Mouse (Mus musculus) layer of hippocampus, adult 18-20 months (tissue): ENCODE data around the gene Gm13277. TPM values are rescaled to one million over a fixed set of nuclear protein-coding genes. Genes with fewer than 3 reads are reported as not detected.
A peak's percentile ranks its signal among the peaks of the same experiment; 100 is the strongest.
"Not testable (repeated sequence)": the region's sequence is repeated elsewhere in the genome, so short reads cannot be mapped to it uniquely, and the experiment has no call there.

Source experiments
- DNase-seq, 2 experiments: peaks; one replicate each; pipeline ENCODE4 v3.0.0; 2022; ENCODE audit warnings: low spot score in 2 of 2
- long read RNA-seq: library from polyadenylated mRNA; stranded (forward); transcript quantifications from one replicate; pipeline ENCODE4 v2.0.0, GENCODE M21; 2021
- total RNA-seq, 2 experiments: library from RNA; stranded (reverse); gene quantifications; 2 replicates each; pipeline ENCODE4 v1.2.3; 2021

Gm13277 gene
- total RNA-seq, result not detected
- long read RNA-seq, result 0 reads

- peak; percentile 58 to 79 for DNase-seq
Measured at GRCm38 (mm10) chr4:88788402-88788801, at the start of gene Gm13277. TSS of gene Gm13277 (plus strand) at chr4:88788632.

DNA sequence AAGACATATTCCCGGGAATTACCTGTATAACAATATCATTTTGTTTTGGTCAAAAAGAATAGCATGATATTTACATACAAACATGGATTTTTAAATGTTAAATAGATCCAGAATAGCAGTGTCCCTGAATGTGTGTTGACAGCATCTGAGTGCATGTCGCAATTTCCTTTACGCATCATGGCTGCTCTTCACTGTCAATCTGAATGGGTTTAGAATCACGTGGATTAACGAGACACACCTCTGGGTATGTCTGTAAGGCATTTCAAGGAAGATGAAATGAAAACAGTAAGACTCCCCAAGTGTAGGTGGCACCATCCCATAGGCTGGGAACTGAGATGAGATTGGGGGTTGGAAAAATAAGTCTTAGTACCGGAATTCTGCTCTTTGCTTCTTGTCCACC lies 49.4 kb upstream of the Gm13277 start:
- no peak for DNase-seq

DNA sequence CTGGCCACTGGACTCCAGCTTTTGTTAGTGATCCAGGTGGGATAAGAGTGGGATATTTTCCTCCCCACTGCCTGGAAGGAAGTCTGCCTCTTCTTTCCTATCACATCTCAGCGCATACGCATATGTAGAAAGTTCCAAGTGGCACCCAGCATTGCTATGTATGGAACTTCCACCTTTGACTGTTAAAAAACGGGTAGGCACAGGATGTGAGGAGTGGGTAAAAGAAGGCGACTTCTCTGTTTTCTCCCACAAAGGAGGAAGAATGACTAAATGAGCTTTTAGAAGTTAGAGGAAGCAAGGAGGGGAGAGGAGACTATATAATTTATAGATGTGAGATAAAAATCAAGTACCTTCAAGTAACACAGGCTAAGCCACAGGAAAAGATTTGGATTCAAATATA lies 47.0 kb upstream of the Gm13277 start:
- no peak for DNase-seq

DNA sequence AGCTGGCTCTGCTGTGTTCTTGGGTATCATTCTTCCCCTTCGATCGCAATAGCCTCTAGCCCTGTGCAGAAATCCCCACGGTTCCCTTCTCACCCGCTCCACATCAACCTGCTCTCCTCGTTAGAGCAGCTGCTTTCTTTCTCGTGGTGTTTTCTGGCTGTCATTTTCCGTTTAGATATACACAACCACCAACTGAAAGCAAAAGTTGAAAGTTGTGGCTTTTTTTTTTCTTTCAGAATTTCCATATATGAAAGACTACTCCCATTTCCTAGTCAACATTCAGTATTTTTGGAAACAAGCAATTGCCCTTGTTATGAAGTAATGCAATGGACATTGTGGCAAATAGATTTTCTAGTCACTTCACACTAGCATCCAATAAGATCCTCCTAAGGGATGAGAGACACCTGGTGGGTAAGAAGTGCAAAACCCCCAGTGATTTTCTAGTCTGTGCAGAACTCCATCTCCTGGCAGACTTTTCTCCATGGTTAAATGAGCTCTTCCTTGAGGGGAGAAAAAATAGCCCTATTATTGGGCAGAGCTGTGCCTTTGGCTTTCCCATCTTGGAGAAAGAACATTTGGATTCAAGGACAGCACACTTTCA lies 45.6 kb upstream of the Gm13277 start:
- DNase-seq, result no peak

DNA sequence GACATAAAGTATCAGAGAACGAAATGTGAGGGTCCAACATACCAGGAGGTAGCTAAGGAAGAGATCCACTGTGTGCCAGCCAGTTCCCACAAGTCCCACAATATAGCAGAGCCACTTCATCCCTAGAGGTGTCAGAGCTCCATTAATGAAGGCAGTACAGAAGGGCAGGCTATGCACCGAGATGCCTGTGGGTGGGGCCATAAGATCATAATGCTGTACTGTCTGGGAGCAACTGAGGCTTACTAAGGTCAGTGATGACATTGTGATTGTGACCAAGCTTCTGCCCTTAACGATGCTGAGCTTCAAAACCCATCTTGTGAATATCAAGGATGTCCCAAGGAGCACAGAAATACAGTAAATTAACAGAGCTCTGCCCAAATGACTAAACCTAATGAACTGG lies 44.2 kb upstream of the Gm13277 start:
- no peak for DNase-seq

DNA sequence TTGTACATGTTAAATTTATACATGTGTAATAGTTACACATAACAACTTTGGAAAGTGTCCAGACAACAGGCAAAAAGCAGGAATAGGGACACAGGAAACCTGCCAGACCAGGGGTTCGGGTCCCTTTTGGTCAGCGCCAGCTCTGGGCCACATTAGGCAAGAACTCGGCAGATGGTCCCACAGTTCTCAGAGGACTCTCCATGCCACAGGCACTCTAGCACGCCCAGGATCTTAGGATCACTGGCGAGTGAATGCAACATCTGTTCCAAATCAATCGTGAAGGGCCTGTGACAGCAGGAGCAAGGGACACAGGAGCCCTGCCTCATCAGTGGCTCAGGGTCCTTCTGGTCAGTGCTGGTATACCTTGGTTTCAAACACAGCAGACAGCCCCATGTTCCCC lies 38.5 kb upstream of the Gm13277 start:
- no peak for DNase-seq

GRCm38 (mm10) chr4:88754818-88755340 lies 33.6 kb upstream of the Gm13277 start, which contains the start of gene Gm13271:
TSS of gene Gm13271 (plus strand) at chr4:88754868.
- peak; percentile 64 to 72 for DNase-seq

DNA sequence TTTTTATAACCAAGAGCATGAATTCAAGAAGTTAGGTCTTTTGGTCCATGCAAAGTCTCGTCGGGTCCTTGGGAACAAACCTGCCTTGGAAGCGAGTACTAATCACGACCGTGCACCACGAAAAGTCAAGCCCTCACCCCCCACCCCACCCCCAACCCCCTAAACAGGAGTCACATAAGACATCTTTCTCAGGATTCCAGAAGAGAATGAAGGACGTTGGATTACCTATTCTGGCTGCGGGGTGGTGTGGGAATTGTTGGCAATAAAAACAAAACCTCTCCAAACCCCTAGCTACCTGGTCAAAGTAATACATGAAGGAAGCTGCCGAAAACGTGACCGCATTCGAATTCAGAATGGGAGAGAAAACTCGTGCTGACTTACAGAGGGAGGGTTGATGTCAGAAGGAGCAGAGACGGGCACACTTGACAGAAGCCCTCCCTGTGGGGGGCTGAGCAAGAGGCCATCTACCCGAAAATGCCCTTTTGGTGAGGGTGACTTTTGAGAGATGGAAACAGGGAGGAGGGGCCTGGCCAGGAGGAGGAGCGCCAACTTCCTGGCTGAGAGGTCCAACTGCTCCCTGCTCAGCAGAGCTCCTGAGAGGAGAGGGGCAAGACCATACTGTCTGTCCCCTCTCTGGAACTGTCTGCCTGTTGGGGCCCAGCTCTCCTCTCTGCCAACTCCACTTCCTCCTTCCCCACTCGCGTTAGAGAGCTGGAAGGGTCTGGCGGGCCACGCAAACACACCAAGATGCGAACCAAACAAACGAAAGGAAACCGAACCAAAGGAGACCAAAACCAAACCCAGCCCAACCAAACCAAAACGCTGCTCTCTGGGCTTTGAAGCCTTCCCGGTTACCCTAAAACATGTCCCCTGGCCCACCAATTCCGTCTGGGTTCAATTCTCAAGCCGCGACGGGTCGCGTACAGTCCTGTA lies 31.6 kb upstream of the Gm13277 start:
- not testable (repeated sequence) for DNase-seq

DNA sequence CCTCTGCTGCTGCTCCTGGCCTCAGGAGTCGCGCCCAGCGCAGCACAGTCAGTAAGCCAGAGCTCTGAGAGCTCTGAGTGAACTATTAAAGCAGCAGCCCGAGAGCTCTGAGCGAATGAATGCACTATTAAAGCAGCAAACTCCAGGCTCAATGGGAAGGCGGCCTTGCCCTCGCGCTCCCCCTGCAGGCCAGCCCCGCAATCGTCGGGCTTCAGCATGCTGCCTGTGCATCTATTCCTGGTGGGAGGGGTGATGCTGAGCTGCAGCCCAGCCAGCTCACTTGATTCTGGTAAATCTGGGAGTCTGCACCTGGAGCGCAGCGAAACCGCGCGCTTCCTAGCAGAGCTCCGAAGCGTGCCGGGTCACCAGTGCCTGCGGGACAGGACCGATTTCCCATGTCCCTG lies 30.8 kb upstream of the Gm13277 start:
- peak; percentile 90 to 95 for DNase-seq

- peak in 1 of 2 experiments; percentile 10 for DNase-seq
Measured at GRCm38 (mm10) chr4:88758751-88759150, 29.7 kb upstream of the Gm13277 start.

DNA sequence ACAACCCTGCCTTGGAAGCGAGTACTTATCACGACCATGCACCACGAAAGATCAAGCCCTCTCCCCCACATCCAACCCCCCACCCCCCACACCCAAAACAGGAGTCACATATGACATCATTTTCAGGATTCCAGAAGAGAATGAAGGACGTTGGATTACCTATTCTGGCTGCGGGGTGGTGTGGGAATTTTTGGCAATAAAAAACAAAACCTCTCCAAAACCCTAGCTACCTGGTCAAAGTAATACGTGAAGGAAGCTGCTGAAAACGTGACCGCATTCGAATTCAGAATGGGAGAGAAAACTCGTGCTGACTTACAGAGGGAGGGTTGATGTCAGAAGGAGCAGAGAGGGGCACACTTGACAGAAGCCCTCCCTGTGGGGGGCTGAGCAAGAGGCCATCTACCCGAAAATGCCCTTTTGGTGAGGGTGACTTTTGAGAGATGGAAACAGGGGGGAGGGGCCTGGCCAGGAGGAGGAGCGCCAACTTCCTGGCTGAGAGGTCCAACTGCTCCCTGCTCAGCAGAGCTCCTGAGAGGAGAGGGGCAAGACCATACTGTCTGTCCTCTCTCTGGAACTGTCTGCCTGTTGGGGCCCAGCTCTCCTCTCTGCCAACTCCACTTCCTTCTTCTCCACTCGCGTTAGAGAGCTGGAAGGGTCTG lies 28.7 kb upstream of the Gm13277 start, which contains the start of gene Gm13283:
Gene Gm13283 (plus strand): TSS at position 510 of the 659 bp plus-strand sequence.
- peak in 1 of 2 experiments; percentile 17 for DNase-seq

DNA sequence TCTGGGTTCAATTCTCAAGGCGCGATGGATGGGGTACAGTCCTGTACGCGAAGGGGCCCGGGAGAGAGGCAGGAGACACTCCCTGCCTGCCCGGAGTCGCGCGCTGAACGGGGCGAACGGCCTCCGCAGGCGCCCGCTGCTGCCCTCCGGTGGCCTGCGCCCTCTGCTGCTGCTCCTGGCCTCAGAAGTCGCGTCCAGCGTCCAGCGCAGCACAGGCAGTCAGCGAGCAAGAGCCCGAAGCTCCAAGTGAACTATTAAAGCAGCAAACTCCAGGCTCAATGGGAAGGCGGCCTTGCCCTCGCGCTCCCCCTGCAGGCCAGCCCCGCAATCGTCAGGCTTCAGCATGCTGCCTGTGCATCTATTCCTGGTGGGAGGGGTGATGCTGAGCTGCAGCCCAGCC lies 28.0 kb upstream of the Gm13277 start:
- peak; percentile 21 to 48 for DNase-seq

DNA sequence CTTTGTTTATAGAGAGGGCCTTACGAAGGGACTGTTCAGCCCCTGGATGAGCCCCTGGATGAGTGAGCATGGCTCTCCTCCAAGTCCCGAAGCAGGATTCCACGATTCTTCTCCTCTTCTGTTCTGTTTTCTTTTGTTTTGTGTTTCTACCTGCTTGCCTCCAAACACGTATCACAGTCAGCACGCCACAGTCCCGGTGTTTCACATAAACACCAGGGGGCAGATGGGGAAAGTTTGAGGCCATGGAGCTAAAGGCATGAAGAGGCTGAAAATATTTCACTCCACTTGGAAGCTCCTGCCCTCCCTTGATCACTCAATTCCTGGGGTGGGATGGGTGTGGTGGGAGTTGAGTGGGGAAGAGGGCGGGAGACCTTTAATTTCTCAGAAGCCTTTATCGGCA lies 26.7 kb upstream of the Gm13277 start:
- DNase-seq, result peak; percentile 61 to 71

GRCm38 (mm10) chr4:88762341-88762740 lies 26.1 kb upstream of the Gm13277 start:
- peak in 1 of 2 experiments; percentile 17 for DNase-seq

DNA sequence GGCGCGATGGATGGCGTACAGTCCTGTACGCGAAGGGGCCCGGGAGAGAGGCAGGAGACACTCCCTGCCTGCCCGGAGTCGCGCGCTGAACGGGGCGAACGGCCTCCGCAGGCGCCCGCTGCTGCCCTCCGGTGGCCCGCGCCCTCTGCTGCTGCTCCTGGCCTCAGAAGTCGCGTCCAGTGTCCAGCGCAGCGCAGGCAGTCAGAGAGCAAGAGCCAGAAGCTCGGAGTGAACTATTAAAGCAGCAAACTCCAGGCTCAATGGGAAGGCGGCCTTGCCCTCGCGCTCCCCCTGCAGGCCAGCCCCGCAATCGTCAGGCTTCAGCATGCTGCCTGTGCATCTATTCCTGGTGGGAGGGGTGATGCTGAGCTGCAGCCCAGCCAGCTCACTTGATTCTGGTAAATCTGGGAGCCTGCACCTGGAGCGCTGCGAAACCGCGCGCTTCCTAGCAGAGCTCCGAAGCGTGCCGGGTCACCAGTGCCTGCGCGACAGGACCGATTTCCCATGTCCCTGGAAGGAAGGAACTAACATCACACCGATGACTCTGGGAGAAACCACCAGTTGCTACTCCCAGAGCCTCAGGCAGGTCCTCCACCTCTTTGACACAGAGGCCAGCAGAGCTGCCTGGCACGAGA lies 24.9 kb upstream of the Gm13277 start:
- peak in 1 of 2 experiments; percentile 16 for DNase-seq

- DNase-seq, result not testable (repeated sequence)
Measured at GRCm38 (mm10) chr4:88773534-88773933, 14.9 kb upstream of the Gm13277 start, which contains the start of gene Gm13290. TSS of gene Gm13290 (plus strand) at chr4:88773834.

DNA sequence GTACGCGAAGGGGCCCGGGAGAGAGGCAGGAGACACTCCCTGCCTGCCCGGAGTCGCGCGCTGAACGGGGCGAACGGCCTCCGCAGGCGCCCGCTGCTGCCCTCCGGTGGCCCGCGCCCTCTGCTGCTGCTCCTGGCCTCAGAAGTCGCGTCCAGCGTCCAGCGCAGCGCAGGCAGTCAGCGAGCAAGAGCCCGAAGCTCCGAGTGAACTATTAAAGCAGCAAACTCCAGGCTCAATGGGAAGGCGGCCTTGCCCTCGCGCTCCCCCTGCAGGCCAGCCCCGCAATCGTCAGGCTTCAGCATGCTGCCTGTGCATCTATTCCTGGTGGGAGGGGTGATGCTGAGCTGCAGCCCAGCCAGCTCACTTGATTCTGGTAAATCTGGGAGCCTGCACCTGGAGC lies 11.8 kb upstream of the Gm13277 start, which contains the start of gene Gm13289:
Gene Gm13289 (plus strand): TSS at position 301 of the 400 bp plus-strand sequence.
- DNase-seq, result not testable (repeated sequence)

DNA sequence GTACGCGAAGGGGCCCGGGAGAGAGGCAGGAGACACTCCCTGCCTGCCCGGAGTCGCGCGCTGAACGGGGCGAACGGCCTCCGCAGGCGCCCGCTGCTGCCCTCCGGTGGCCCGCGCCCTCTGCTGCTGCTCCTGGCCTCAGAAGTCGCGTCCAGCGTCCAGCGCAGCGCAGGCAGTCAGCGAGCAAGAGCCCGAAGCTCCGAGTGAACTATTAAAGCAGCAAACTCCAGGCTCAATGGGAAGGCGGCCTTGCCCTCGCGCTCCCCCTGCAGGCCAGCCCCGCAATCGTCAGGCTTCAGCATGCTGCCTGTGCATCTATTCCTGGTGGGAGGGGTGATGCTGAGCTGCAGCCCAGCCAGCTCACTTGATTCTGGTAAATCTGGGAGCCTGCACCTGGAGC lies 8.9 kb upstream of the Gm13277 start, which contains the start of gene Gm13272:
Gene Gm13272 (plus strand): TSS at position 301 of the 400 bp plus-strand sequence.
- DNase-seq, result not testable (repeated sequence)

DNA sequence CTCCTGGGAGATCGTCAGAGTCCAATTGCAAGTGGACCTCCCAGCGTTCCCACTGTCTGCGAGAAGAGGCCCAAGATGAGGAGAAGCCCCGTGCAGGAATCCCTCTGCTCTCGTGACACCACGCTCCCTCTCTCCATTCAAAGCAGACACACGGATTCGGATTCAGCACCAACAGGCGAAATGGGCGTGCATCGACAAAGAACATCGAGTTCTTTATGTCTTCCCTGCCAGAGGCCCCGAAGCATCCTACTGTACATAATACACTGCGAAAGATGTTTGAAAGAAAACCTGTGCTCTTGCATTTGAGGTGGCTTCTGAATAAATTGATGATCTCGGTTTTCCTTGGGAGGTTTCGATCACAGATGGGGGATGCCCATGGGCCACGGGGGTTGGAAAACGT lies 8.1 kb upstream of the Gm13277 start:
- not testable (repeated sequence) for DNase-seq

DNA sequence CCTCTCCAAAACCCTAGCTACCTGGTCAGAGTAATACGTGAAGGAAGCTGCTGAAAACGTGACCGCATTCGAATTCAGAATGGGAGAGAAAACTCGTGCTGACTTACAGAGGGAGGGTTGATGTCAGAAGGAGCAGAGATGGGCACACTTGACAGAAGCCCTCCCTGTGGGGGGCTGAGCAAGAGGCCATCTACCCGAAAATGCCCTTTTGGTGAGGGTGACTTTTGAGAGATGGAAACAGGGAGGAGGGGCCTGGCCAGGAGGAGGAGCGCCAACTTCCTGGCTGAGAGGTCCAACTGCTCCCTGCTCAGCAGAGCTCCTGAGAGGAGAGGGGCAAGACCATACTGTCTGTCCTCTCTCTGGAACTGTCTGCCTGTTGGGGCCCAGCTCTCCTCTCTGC lies 6.6 kb upstream of the Gm13277 start, which contains the start of gene Ifnz:
Gene Ifnz (plus strand): TSS at position 301 of the 400 bp plus-strand sequence.
- DNase-seq, result not testable (repeated sequence)
